Mouse (Mus musculus) testis, adult 2 months (tissue): ENCODE measurements around the gene Krt81. TPM values are rescaled to one million over a fixed set of nuclear protein-coding genes. Genes with fewer than 3 reads are reported as not detected.

Experiments
- H3K27ac ChIP-seq: fragments of 200-500 bp; 2 replicates; pipeline ENCODE4 v1.5.1; 2012; ENCODE audit warnings: low read depth, low read length; ENCODE audit not compliant: control insufficient read depth, insufficient read depth
- H3K27me3 ChIP-seq: fragments of 200-500 bp; 2 replicates; pipeline ENCODE4 v1.6.1; 2012; ENCODE audit warnings: mild to moderate bottlenecking, low read length, moderate library complexity; ENCODE audit not compliant: control insufficient read depth, insufficient read depth
- H3K36me3 ChIP-seq: fragments of 200-500 bp; 2 replicates; pipeline ENCODE4 v1.6.1; 2012; ENCODE audit warnings: mild to moderate bottlenecking, low read length; ENCODE audit not compliant: control insufficient read depth, insufficient read depth
- H3K4me1 ChIP-seq: fragments of 200-500 bp; 2 replicates; pipeline ENCODE4 v1.6.1; 2012; ENCODE audit warnings: low read length; ENCODE audit not compliant: control insufficient read depth, insufficient read depth
- H3K4me3 ChIP-seq: fragments of 200-500 bp; 2 replicates; pipeline ENCODE4 v1.5.1; 2012; ENCODE audit warnings: low read depth, mild to moderate bottlenecking, low read length, moderate library complexity, mixed read lengths; ENCODE audit not compliant: control insufficient read depth
- CTCF ChIP-seq: fragments of 200-500 bp; IDR thresholded peaks from 2 replicates; pipeline ENCODE4 v1.5.1; 2012; ENCODE audit warnings: low read depth, mild to moderate bottlenecking, inconsistent platforms, low read length, moderate library complexity; ENCODE audit not compliant: control insufficient read depth, insufficient read depth, insufficient replicate concordance
- POLR2A ChIP-seq: fragments of 200-500 bp; IDR thresholded peaks from 2 replicates; pipeline ENCODE4 v1.6.1; 2012; ENCODE audit warnings: low read depth, mild to moderate bottlenecking, inconsistent platforms, low read length, moderate library complexity; ENCODE audit not compliant: control insufficient read depth
- polyA plus RNA-seq: library from polyadenylated mRNA; depleted of rRNA; stranded (reverse); fragments of >200 nt; gene quantifications from 2 replicates; pipeline ENCODE4 v1.2.3, GENCODE M21; 2012

Krt81 gene
- polyA plus RNA-seq, 1 experiment, result not detected

GRCm38 (mm10) chr15:101447444-101447843 is 16.1 kb downstream of the Krt81 start, which contains the start of gene Krt88:
TSS of gene Krt88 (plus strand) at chr15:101447744.
- TF ChIP-seq POLR2A (peak; percentile 72; the same call in 1 of the 2 replicates), CTCF (no peak)

GRCm38 (mm10) chr15:101446572-101446971 is 17.0 kb downstream of the Krt81 start:
- no peak for TF ChIP-seq CTCF
- TF ChIP-seq POLR2A, result no peak
- Histone ChIP-seq H3K4me1 (peaks cover 2% of the 10 kb centered on the region), H3K36me3 (no peaks in the 10 kb centered on the region), H3K27me3 (no peaks in the 10 kb centered on the region), H3K27ac (no peak overlapping the region), H3K4me3 (peak overlapping the region; percentile 75)

More at GRCm38 (mm10) chr15:101447444-101447843, 16.1 kb downstream of the Krt81 start, which contains the start of gene Krt88:
- H3K4me1 ChIP-seq, result peaks cover 2% of the 10 kb centered on the region
- H3K4me3 ChIP-seq, result peak within 1 kb of the TSS; percentile 82
- H3K27me3 ChIP-seq, result no peaks in the 10 kb centered on the region
- H3K27ac ChIP-seq, result peak within 1 kb of the TSS; percentile 61
- no peaks in the 10 kb centered on the region for H3K36me3 ChIP-seq

- no peaks in the 10 kb centered on the region for H3K36me3 ChIP-seq
- no peak overlapping the region for H3K4me3 ChIP-seq
- no peak overlapping the region for H3K27ac ChIP-seq
- peaks cover 4% of the 10 kb centered on the region; the same call in 1 of the 2 replicates for H3K27me3 ChIP-seq
- TF ChIP-seq POLR2A (no peak), CTCF (no peak)
- H3K4me1 ChIP-seq, result peaks cover 6% of the 10 kb centered on the region; the same call in 1 of the 2 replicates
These were observed 22.7 kb downstream of the Krt81 start for GRCm38 (mm10) chr15:101440837-101441236.

GRCm38 (mm10) chr15:101438555-101438954 is 25.0 kb downstream of the Krt81 start, which contains the start of gene Krt87:
TSS of gene Krt87 (minus strand) at chr15:101438804.
- Histone ChIP-seq H3K36me3 (no peaks in the 10 kb centered on the region), H3K4me3 (peak within 1 kb of the TSS; percentile 27), H3K4me1 (peaks cover 6% of the 10 kb centered on the region; the same call in 1 of the 2 replicates), H3K27me3 (peaks cover 4% of the 10 kb centered on the region; the same call in 1 of the 2 replicates), H3K27ac (no peak within 1 kb of the TSS)
- TF ChIP-seq POLR2A (no peak), CTCF (no peak)

GRCm38 (mm10) chr15:101436611-101437010 is 26.9 kb downstream of the Krt81 start:
- Histone ChIP-seq H3K36me3 (no peaks in the 10 kb centered on the region), H3K4me3 (no peak overlapping the region), H3K4me1 (peaks cover 6% of the 10 kb centered on the region; the same call in 1 of the 2 replicates), H3K27ac (no peak overlapping the region), H3K27me3 (peaks cover 4% of the 10 kb centered on the region; the same call in 1 of the 2 replicates)
- TF ChIP-seq CTCF, result no peak
- TF ChIP-seq POLR2A, result no peak

- H3K27ac ChIP-seq, result no peak overlapping the region
These were observed 38.6 kb downstream of the Krt81 start for GRCm38 (mm10) chr15:101424914-101425313.

GRCm38 (mm10) chr15:101420903-101421302 is 42.6 kb downstream of the Krt81 start:
- Histone ChIP-seq H3K4me1 (no peaks in the 10 kb centered on the region), H3K36me3 (no peaks in the 10 kb centered on the region), H3K27ac (no peak overlapping the region), H3K27me3 (no peaks in the 10 kb centered on the region), H3K4me3 (no peak overlapping the region)
- TF ChIP-seq POLR2A (no peak), CTCF (no peak)

More at GRCm38 (mm10) chr15:101424914-101425313, 38.6 kb downstream of the Krt81 start:
- Histone ChIP-seq H3K36me3 (no peaks in the 10 kb centered on the region), H3K4me3 (no peak overlapping the region), H3K27me3 (no peaks in the 10 kb centered on the region), H3K4me1 (no peaks in the 10 kb centered on the region)
- TF ChIP-seq POLR2A (no peak), CTCF (no peak)

GRCm38 (mm10) chr15:101418950-101419349 is 44.6 kb downstream of the Krt81 start:
- Histone ChIP-seq H3K4me1 (no peaks in the 10 kb centered on the region), H3K4me3 (no peak overlapping the region), H3K36me3 (no peaks in the 10 kb centered on the region), H3K27me3 (no peaks in the 10 kb centered on the region), H3K27ac (no peak overlapping the region)
- TF ChIP-seq CTCF, result no peak
